Mouse (Mus musculus) neural tube, embryonic 10.5 days (tissue): ENCODE data around the gene Eif4a2.

Experiments used
- DNase-seq: peaks from one replicate; pipeline ENCODE4 v3.0.0-alpha.2; 2017; ENCODE audit warnings: low spot score; ENCODE audit errors: extremely low spot score

Eif4a2 gene

GRCm38 (mm10) chr16:23103841-23104240 is 3.4 kb upstream of the Eif4a2 start:
- no peak for DNase-seq

- no peak for DNase-seq
Observed at GRCm38 (mm10) chr16:23106121-23106520, 1.1 kb upstream of the Eif4a2 start.

- peak; percentile 82 for DNase-seq
Observed at GRCm38 (mm10) chr16:23107946-23108759, 909 bp downstream of the Eif4a2 start.

GRCm38 (mm10) chr16:23108943-23109342 is 1.7 kb downstream of the Eif4a2 start:
- no peak for DNase-seq

- no peak for DNase-seq
Observed at GRCm38 (mm10) chr16:23109350-23110280, 2.4 kb downstream of the Eif4a2 start.

GRCm38 (mm10) chr16:23112348-23112747 is 5.1 kb downstream of the Eif4a2 start:
- DNase-seq: no peak

GRCm38 (mm10) chr16:23112861-23113435 is 5.7 kb downstream of the Eif4a2 start:
- no peak for DNase-seq

- DNase-seq: no peak
Observed at GRCm38 (mm10) chr16:23113903-23114302, 6.7 kb downstream of the Eif4a2 start.

GRCm38 (mm10) chr16:23114339-23115171 is 7.3 kb downstream of the Eif4a2 start:
- DNase-seq: peak; percentile 21

GRCm38 (mm10) chr16:23115486-23115885 is 8.2 kb downstream of the Eif4a2 start:
- DNase-seq: no peak

- DNase-seq: no peak
Observed at GRCm38 (mm10) chr16:23117173-23117572, 9.9 kb downstream of the Eif4a2 start.

- no peak for DNase-seq
Observed at GRCm38 (mm10) chr16:23122446-23122845, 15.2 kb downstream of the Eif4a2 start.

- DNase-seq: no peak
Observed at GRCm38 (mm10) chr16:23123104-23123503, 15.9 kb downstream of the Eif4a2 start.

GRCm38 (mm10) chr16:23124398-23124797 is 17.2 kb downstream of the Eif4a2 start:
- no peak for DNase-seq

GRCm38 (mm10) chr16:23127311-23127672 is 20.0 kb downstream of the Eif4a2 start:
- DNase-seq: no peak

- DNase-seq: peak; percentile 93
Observed at GRCm38 (mm10) chr16:23127673-23128375, 20.6 kb downstream of the Eif4a2 start, which contains the start of gene Rfc4. Rfc4 (minus strand) TSS chr16:23127737.

GRCm38 (mm10) chr16:23130303-23130702 is 23.1 kb downstream of the Eif4a2 start:
- no peak for DNase-seq

- DNase-seq: no peak
Observed at GRCm38 (mm10) chr16:23132336-23132735, 25.1 kb downstream of the Eif4a2 start.

GRCm38 (mm10) chr16:23135421-23136149 is 28.3 kb downstream of the Eif4a2 start:
- DNase-seq: no peak
